Mouse (Mus musculus) cerebellum, adult 2 months (tissue): Measurements from ENCODE around the gene Plxna3. TPM values are rescaled to one million over a fixed set of nuclear protein-coding genes. Genes with fewer than 3 reads are reported as not detected.

Experiments
- DNase-seq, 2 experiments: peaks; one replicate each; pipeline ENCODE4 v3.0.0; 2021
- H3K27ac ChIP-seq: fragments of 200-500 bp; 2 replicates; pipeline ENCODE4 v1.5.1; 2012; ENCODE audit warnings: low read length, control low read depth, inconsistent platforms; ENCODE audit not compliant: insufficient read depth
- H3K27me3 ChIP-seq: fragments of 200-500 bp; 2 replicates; pipeline ENCODE4 v1.6.1; 2012; ENCODE audit warnings: inconsistent platforms, mild to moderate bottlenecking, low read length, moderate library complexity; ENCODE audit not compliant: control insufficient read depth, insufficient read depth
- H3K4me1 ChIP-seq: fragments of 200-500 bp; 2 replicates; pipeline ENCODE4 v1.6.1; 2011; ENCODE audit warnings: low read length; ENCODE audit not compliant: control insufficient read depth, insufficient read depth
- H3K4me3 ChIP-seq: fragments of 200-500 bp; replicated peaks from 2 replicates; pipeline ENCODE3; 2011; ENCODE audit warnings: mild to moderate bottlenecking, low read depth, low read length, control low read depth; ENCODE audit not compliant: insufficient read depth
- CTCF ChIP-seq: fragments of 200-500 bp; IDR thresholded peaks from 2 replicates; pipeline ENCODE4 v1.5.1; 2011; ENCODE audit warnings: low read depth, mild to moderate bottlenecking, control low read depth, low read length, moderate library complexity, borderline replicate concordance; ENCODE audit not compliant: insufficient read depth
- POLR2A ChIP-seq: fragments of 200-500 bp; IDR thresholded peaks from 2 replicates; pipeline ENCODE4 v1.6.1; 2011; ENCODE audit warnings: low read length, control low read depth, borderline replicate concordance; ENCODE audit not compliant: insufficient read depth
- WGBS: fragments of 180-500 bp; shearing (Covaris S2); methylation state at CpG from one replicate; pipeline ENCODE4 v1.1.7; 2018; 5-methylcytosine and 5-hydroxymethylcytosine counted together
- polyA plus RNA-seq: library from polyadenylated mRNA; depleted of rRNA; stranded (reverse); fragments of >200 nt; gene quantifications from 2 replicates; pipeline ENCODE4 v1.2.3, GENCODE M21; 2012; rRNA removed

Plxna3 gene
- polyA plus RNA-seq = 52.5 and 69.2 TPM in 2 replicates

DNA sequence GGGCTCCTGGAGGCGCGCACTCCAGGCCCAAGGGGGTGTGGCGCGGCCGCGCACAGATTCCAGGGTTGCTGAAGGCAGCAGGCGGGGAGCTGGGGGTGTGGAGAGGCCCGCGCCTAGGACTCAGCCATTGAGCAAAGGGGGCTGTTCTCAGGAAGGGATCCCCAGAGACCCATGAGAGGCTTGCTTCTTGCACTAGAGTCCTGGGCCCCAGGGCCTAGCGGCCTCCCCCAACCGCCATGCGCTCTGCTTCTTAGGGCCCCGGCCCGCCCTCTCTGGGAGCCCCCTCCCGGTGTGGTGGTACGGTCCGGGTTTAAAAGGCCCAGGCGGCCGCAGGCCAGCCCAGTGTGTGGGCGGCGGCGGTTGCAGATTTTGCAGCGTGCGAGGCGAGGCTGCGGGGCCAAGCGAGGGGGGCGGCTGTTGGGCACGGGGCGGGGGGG lies at the start of gene Plxna3:
Plxna3 (plus strand) TSS at position 342 of the 437 bp plus-strand sequence.
- peak; percentile 69 to 78 for DNase-seq
- Histone ChIP-seq H3K4me3 (peak within 1 kb of the TSS; percentile 74), H3K27me3 (no peaks in the 10 kb centered on the region), H3K27ac (peak within 1 kb of the TSS; percentile 90), H3K4me1 (peaks cover 8% of the 10 kb centered on the region)
- TF ChIP-seq POLR2A = peak; percentile 49; the same call in 1 of the 2 replicates
- TF ChIP-seq CTCF = no peak
- 9% methylated on average over 23 of the region's 30 CpGs for WGBS

DNA sequence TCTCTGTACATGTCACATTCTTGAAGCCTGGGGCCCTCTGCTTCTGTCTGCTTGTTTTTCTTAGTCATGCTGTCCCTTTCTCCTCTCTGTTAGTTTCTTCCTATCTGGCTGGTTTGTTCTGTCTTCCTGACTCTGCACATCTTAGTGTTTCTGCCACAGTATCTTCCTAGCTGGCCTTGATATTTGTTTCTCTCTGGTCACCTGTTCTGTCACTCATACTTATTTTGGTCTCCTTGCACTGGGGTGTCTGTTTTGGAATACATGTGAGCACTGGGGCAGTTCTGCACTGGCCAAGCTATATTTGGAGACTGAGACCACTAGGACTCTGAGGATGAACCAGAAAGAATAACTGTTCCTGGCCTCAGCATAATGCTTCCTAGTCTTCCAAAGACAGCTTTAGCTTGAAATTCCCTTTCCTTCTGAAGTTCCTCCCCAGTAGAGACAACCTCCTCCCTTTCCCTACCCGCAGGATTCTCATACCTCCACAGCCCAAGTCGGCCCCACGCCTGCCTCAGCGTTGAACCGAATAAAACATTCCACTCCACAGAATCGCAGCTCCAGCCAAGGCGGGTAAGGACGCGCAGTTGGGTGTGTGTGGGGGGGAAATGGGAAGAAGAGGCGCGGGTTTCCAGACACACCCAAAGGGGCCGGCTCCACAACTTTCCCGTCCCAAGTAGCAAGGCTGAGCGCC lies 47.7 kb upstream of the Plxna3 start:
- Histone ChIP-seq H3K4me3 (peak overlapping the region; percentile 75), H3K27me3 (no peaks in the 10 kb centered on the region), H3K27ac (no peak overlapping the region), H3K4me1 (0 out of 2 replicates have a peak, but pooled peaks cover 3% of the 10 kb centered on the region)
- no peak for DNase-seq
- TF ChIP-seq CTCF = no peak
- no peak for TF ChIP-seq POLR2A
- under 1% methylated on average over 14 of the region's 14 CpGs for WGBS

DNA sequence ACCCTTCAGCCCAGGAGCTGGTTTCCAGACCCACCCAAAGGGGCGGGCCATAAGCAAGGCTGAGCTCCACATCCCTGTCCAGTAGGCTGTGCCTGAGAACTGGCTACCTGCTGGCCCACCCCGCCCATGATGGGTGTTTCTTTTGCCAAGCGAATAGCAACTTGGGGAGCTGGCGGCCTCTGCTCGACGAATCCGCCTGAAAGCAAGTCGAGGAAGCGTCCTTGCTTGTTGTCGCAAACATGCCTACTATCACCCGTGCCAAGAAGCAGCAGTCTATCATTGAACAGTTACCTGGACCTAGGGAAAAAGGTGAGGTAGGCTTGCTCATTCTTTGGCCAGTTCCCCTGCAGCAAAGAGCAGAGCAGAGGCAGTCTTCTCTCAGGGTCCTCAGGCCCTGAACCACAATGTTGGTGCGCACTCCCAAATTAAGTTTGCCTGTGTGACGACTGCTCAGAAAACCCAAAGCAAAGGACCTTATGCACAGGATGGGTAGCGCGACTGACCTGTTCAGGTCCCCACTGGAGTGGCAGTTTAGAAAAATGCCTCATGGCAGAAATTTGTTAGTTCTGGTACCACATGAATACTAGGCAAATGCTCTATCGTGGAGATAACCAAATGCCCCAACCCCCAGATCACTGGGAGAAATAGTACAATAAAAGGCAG lies 47.0 kb upstream of the Plxna3 start, which contains the start of the genes Taz and Dnase1l1:
Taz (plus strand) TSS at position 181 of the 663 bp plus-strand sequence.
Dnase1l1 (minus strand) TSS at position 606 of the 663 bp plus-strand sequence.
- Histone ChIP-seq H3K27me3 (no peaks in the 10 kb centered on the region), H3K4me3 (peak within 1 kb of the TSS; percentile 75), H3K4me1 (0 out of 2 replicates have a peak, but pooled peaks cover 3% of the 10 kb centered on the region), H3K27ac (peak within 1 kb of the TSS; percentile 61; the same call in 1 of the 2 replicates)
- TF ChIP-seq POLR2A = no peak
- TF ChIP-seq CTCF = no peak
- WGBS = 10% methylated on average over 16 of the region's 16 CpGs
- DNase-seq = peak; percentile 72 to 82

DNA sequence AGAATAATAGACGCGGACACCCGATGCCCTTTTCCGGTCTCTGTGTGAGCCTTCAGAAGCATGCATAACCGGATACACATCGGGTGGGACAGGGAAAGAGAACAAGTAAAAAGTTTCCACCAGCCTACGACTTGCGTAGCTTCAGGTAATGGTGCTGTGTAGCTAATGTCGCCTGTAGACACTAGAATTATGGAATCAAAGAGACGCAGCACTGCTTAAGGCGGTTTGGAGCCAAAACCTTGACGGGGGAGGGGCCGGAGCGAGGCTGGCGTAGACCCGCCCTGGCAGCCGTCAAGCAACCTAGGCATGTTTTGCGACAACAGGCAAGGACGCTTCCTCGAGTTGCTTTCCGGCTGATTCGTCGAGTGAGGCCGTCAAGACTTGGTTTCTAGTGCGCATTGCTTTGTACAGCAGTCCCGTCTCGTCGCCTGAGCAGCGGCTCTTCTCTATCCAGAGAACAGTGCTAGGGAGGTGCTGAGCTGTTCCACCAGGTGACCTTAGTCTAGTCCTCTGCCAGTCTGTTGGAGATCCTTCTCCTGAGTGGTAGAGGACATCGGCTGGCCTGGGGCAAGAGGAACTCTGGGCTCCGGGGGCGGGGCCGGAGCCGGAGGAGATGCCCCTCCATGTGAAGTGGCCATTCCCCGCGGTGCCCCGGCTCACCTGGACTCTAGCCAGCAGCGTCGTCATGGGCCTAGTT lies 46.3 kb upstream of the Plxna3 start:
- Histone ChIP-seq H3K4me1 (0 out of 2 replicates have a peak, but pooled peaks cover 3% of the 10 kb centered on the region), H3K27ac (peak overlapping the region; percentile 61; the same call in 1 of the 2 replicates), H3K4me3 (peak overlapping the region; percentile 75), H3K27me3 (no peaks in the 10 kb centered on the region)
- peak; percentile 86 to 89 for DNase-seq
- WGBS = 11% methylated on average over 39 of the region's 39 CpGs
- TF ChIP-seq POLR2A (peak; percentile 79; the same call in 1 of the 2 replicates), CTCF (no peak)

DNA sequence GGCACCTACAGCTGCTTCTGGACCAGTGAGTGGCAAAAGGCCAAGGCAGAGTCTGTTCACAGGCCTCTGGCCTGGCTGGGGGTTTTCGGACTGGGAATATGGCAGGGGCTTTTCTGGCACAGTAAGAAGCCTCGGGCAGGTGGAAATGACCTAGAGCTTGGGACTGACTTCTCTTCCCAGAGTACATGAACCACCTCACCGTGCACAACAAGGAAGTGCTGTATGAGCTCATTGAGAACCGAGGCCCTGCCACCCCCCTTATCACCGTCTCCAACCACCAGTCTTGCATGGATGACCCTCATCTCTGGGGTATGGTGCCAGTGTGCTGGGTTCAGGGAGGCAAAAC lies 45.8 kb upstream of the Plxna3 start:
- WGBS = 3% methylated on average over 5 of the region's 5 CpGs
- Histone ChIP-seq H3K4me3 (peak overlapping the region; percentile 75), H3K27me3 (no peaks in the 10 kb centered on the region), H3K27ac (peak overlapping the region; percentile 4; the same call in 1 of the 2 replicates), H3K4me1 (0 out of 2 replicates have a peak, but pooled peaks cover 3% of the 10 kb centered on the region)
- no peak for TF ChIP-seq CTCF
- TF ChIP-seq POLR2A = no peak
- DNase-seq = no peak

DNA sequence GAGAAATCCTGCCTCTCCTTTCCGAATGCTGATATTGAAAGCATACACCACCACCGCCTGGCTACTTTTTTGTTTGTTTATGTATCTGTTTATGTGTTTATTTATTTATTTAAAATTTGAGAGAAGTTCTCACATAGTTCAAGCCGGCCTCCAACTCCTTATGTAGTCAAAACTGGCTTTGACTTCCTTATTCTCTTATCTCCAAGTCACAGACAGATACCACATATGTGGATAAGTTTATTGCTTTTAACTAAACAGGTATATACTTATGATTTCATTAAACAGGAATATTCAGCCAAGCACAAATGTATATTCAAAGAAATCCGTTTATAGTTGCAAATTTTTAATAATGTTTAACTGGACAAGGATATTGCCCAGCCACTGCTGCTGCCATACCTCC lies 35.4 kb upstream of the Plxna3 start:
- no peak overlapping the region for H3K27ac ChIP-seq
- no peak for DNase-seq
- H3K4me1 ChIP-seq = peaks cover 2% of the 10 kb centered on the region; the same call in 1 of the 2 replicates
- H3K27me3 ChIP-seq = no peaks in the 10 kb centered on the region
- no peak overlapping the region for H3K4me3 ChIP-seq
- TF ChIP-seq CTCF (no peak), POLR2A (no peak)
- 77% methylated on average over 4 of the region's 4 CpGs for WGBS
